Mouse (Mus musculus) megakaryocyte, embryonic 14.5 days (primary cell): ENCODE data around the gene Yju2. TPM values are rescaled to one million over a fixed set of nuclear protein-coding genes. Genes with fewer than 3 reads are reported as not detected.
A peak's percentile ranks its signal among the peaks of the same experiment; 100 is the strongest.

Source experiments
- H3K27me3 ChIP-seq: replicated peaks from 2 replicates; pipeline ENCODE3; 2012; ENCODE audit warnings: inconsistent platforms
- H3K36me3 ChIP-seq: replicated peaks from 2 replicates; pipeline ENCODE3; 2012; ENCODE audit warnings: low read length, inconsistent platforms, mixed read lengths
- H3K4me1 ChIP-seq: 2 replicates; pipeline ENCODE4 v1.6.1; 2012; ENCODE audit warnings: inconsistent platforms
- H3K4me3 ChIP-seq: replicated peaks from 2 replicates; pipeline ENCODE3; 2012; ENCODE audit warnings: moderate library complexity, mild to moderate bottlenecking, inconsistent platforms
- H3K9me3 ChIP-seq: 2 replicates; pipeline ENCODE4 v1.6.1; 2012; ENCODE audit warnings: inconsistent platforms
- FLI1 ChIP-seq: IDR thresholded peaks from 2 replicates; pipeline ENCODE4 v1.6.1; 2012; ENCODE audit warnings: low read length, inconsistent platforms, mixed read lengths
- GATA1 ChIP-seq: IDR thresholded peaks from 3 replicates; pipeline ENCODE4 v1.6.1; 2012; ENCODE audit warnings: mixed read lengths, low read length, inconsistent platforms, borderline replicate concordance
- polyA plus RNA-seq: library from polyadenylated mRNA; stranded (reverse); fragments of >175 nt; gene quantifications from 2 replicates; pipeline ENCODE4 v1.2.3, GENCODE M21; 2012; ENCODE audit warnings: low replicate concordance; ENCODE audit not compliant: insufficient read depth

Yju2 gene
- polyA plus RNA-seq, 1 experiment = 33.1 TPM

DNA sequence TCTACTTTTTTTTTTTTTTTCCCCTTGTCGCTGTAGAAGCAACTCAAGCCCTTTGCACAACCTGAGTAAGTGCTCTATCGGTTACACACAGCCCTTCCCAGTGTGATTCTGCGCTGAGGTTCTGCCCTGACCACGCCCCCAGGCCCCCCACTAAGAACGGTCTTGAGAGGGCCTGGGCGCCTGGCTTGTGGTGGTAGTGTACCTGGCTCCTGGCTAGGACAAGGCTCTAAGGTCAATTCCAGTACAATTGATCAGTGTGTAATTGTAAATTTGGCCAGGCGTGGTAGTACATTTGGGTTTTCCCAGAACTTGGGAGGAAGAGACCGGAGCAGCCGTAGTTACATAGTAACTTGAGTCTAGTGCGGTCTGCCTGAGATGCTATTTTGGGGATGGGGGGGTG is 48.1 kb downstream of the Yju2 start:
- Histone ChIP-seq H3K4me1 (peaks cover 59% of the 10 kb centered on the region), H3K4me3 (no peak overlapping the region), H3K36me3 (peaks cover 8% of the 10 kb centered on the region), H3K9me3 (no peaks in the 10 kb centered on the region), H3K27me3 (peaks cover 37% of the 10 kb centered on the region)
- no peak for TF ChIP-seq FLI1
- TF ChIP-seq GATA1 = no peak

- no peak for TF ChIP-seq FLI1
- no peak for TF ChIP-seq GATA1
- H3K36me3 ChIP-seq = peaks cover 13% of the 10 kb centered on the region
- H3K27me3 ChIP-seq = peaks cover 41% of the 10 kb centered on the region
- H3K9me3 ChIP-seq = no peaks in the 10 kb centered on the region
- peak overlapping the region; percentile 93 for H3K4me3 ChIP-seq
- H3K4me1 ChIP-seq = peaks cover 64% of the 10 kb centered on the region
Measured at GRCm38 (mm10) chr17:56007444-56008355, 48.8 kb downstream of the Yju2 start.

DNA sequence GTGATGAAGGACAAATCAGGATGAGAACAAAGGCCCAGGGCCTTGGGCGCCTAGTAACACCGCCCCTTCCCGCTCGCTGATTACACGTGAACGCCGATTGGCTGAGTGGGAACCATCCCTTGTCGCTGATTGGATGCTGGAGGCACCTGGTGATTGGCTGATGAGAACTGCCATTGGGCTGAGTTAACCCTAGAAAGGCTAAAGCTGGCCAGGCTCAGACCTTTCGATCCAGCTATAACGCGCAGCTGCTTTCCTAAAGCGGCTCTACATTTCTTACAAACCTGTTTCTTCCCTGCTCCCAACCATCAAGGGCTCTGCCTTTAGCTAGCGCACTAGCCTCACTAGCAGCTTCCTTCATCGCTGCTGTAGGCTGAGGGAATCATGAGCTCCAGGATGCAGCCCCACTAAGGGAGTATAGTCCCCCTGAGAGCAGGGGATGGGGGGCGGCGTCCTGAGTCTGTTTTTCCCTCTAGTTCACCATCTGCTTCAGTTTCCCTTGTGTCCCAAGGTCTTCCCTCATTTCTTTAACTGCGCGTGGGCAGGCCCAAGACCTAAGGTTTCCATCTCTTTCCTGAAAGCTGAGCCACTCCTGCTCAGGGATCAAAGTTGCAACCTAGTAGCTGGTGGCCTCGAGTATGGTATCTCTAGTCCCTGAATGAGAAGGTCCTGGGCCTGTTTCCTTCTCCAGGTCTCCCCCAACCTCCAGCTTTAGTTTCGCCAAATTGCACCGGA is 49.6 kb downstream of the Yju2 start:
- peaks cover 17% of the 10 kb centered on the region for H3K36me3 ChIP-seq
- H3K4me1 ChIP-seq = peaks cover 58% of the 10 kb centered on the region
- no peaks in the 10 kb centered on the region for H3K9me3 ChIP-seq
- TF ChIP-seq GATA1 (no peak), FLI1 (no peak)
- H3K4me3 ChIP-seq = peak overlapping the region; percentile 93
- H3K27me3 ChIP-seq = peaks cover 33% of the 10 kb centered on the region

GRCm38 (mm10) chr17:56009088-56009961 is 50.4 kb downstream of the Yju2 start:
- Histone ChIP-seq H3K4me1 (peaks cover 58% of the 10 kb centered on the region), H3K27me3 (peaks cover 26% of the 10 kb centered on the region), H3K9me3 (no peaks in the 10 kb centered on the region), H3K4me3 (peak overlapping the region; percentile 93), H3K36me3 (peaks cover 21% of the 10 kb centered on the region)
- TF ChIP-seq GATA1 (no peak), FLI1 (no peak)

- H3K4me3 ChIP-seq = peak overlapping the region; percentile 93
- H3K27me3 ChIP-seq = peaks cover 21% of the 10 kb centered on the region
- TF ChIP-seq GATA1 (no peak), FLI1 (no peak)
- peaks cover 24% of the 10 kb centered on the region for H3K36me3 ChIP-seq
- peaks cover 58% of the 10 kb centered on the region for H3K4me1 ChIP-seq
- no peaks in the 10 kb centered on the region for H3K9me3 ChIP-seq
Measured at GRCm38 (mm10) chr17:56009962-56010240, 51.0 kb downstream of the Yju2 start.

DNA sequence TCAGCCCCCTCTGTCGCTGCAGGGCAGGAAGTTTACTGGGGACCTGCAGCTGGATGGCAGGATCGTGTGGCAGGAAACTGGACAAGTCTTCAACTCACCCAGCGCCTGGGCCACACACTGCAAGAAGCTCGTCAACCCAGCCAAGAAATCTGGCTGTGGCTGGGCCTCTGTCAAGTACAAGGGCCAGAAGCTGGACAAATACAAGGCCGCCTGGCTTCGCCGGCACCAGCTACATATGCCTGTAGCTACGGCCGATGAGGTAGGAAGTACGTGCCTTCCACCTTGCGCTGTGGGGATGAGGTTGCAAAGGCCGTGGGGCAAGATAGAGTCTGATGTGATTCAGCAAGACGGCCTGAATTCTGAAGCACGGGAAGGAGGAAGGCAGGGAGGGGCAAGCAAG is 51.4 kb downstream of the Yju2 start:
- Histone ChIP-seq H3K4me1 (peaks cover 55% of the 10 kb centered on the region), H3K36me3 (peaks cover 28% of the 10 kb centered on the region), H3K9me3 (no peaks in the 10 kb centered on the region), H3K4me3 (peak overlapping the region; percentile 93), H3K27me3 (peaks cover 18% of the 10 kb centered on the region)
- TF ChIP-seq FLI1 = no peak
- no peak for TF ChIP-seq GATA1

DNA sequence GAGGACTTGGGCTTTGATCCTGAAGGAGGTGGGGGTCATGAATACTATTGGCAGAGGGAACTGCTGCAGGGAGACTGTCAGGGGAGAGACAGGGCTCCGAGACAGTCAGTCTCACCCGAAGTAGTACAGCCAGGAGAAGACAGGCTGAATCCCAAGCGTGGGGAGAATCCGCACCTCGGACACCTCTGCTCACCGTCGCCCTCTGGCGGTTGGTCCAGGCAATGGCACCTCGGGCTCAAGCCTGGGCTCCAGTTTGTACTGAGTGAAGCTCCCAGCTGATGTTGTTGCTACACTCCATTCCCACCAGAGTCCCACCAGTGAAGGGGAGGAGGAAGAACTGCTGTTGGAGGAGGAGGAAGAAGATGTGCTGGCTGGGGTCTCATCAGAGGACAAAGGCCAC is 51.8 kb downstream of the Yju2 start:
- Histone ChIP-seq H3K9me3 (no peaks in the 10 kb centered on the region), H3K36me3 (peaks cover 32% of the 10 kb centered on the region), H3K27me3 (peaks cover 14% of the 10 kb centered on the region), H3K4me1 (peaks cover 51% of the 10 kb centered on the region), H3K4me3 (peak overlapping the region; percentile 93)
- TF ChIP-seq FLI1 (no peak), GATA1 (no peak)

DNA sequence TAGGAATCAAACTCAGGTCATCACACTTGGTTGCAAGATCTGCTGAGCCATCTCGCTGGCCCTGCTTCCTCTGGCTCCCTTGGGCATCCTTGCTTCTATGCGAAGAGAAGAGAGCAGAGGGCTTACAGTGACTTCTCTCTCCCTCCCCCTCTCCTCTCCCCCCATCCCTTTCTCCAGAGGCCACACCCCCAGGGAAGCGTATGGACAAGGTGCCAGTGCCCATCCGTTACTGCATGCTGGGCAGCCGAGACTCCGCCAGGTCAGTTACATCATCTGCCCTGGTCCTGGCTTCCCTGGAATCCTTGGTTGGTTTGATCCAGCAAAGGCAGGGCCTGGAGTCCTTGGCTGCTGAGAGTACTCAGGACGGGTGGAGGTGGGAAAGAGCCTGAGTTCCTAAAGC is 52.5 kb downstream of the Yju2 start:
- TF ChIP-seq FLI1 (no peak), GATA1 (no peak)
- H3K36me3 ChIP-seq = peaks cover 40% of the 10 kb centered on the region
- no peaks in the 10 kb centered on the region for H3K9me3 ChIP-seq
- peaks cover 51% of the 10 kb centered on the region for H3K4me1 ChIP-seq
- H3K27me3 ChIP-seq = peaks cover 14% of the 10 kb centered on the region
- H3K4me3 ChIP-seq = no peak overlapping the region

DNA sequence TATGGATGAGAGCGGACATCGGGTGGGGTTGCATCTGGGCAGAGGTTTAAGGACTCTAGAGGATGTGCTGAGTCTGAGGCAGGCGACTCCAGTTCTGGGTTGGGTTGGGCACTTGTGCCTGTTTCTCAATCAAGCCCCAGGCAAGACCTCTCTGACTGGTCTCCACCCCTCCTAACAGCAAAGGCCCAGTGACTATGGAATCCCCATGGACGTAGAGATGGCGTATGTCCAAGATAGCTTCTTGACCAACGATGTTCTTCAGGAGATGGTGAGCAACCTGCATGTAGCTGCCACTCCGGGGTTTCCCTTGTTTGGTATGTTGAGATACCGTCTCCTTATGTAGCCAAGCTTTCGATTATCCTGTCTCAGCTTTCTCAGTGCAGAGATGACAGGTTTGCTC is 56.4 kb downstream of the Yju2 start:
- peaks cover 14% of the 10 kb centered on the region for H3K27me3 ChIP-seq
- no peaks in the 10 kb centered on the region for H3K9me3 ChIP-seq
- H3K4me1 ChIP-seq = peaks cover 47% of the 10 kb centered on the region
- H3K4me3 ChIP-seq = no peak overlapping the region
- no peak for TF ChIP-seq FLI1
- no peak for TF ChIP-seq GATA1
- H3K36me3 ChIP-seq = peaks cover 78% of the 10 kb centered on the region
